Mouse (Mus musculus): ENCODE results near the gene Tox3.

GRCm38 (mm10) chr8:90353960-90354540, 5.9 kb upstream of the Tox3 start:
- TF ChIP-seq CTCF (IDR thresholded peaks at IDR 0.05; ENCODE audit: low read depth): no peak
- TF ChIP-seq EP300 (optimal IDR thresholded peaks at IDR 0.05): no peak
